Comparison of ENCODE assay signal across 30 mouse cellular contexts in the genomic region with DNA sequence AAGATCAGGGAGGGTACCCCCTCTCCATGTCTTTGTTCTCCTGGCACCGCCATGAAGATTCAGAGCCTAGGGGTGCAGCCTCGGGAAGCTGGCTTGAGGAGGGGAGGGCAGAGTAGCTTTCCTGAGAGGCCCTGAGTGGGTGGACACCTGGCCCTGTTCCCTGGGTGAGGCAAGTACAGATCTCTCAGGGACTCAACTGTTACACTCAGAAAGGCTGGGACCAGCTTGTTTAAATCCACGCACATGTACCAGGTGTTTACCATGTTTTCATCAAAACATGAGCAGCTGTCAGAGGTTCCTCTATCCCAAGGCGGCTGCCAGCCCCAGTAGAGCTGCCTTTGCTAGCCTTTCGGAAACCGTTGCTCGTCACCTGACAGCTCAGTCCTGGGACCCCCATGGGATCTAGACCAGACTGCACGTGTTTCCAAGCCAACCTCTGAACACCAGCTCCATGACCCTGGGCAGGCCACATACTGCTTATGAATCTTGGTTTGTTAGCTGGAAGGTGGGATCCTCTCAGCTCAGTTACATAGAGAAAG.
A peak's percentile ranks its signal among the peaks of the same experiment; 100 is the strongest.
DNase-seq lines count a peak whose midpoint lies in the region; ATAC-seq lines count a peak whose summit lies in the region.
"Had no signal": no experiment of that assay in that cellular context is flagged by ENCODE, and none has a peak within 500 bp of the region (broad histone marks: within the 10 kb centered on the region; RNA-seq: fewer than 3 reads in every experiment).

No protein-coding gene starts in this region.

- no peak overlapping the region for H3K4me2 ChIP-seq in lung, embryonic 16.5 days (ENCODE audit: low read depth, low read length)
- H3K4me2 ChIP-seq: forebrain, embryonic 13.5 days; heart, embryonic 13.5 days; hindbrain, embryonic 14.5 days had no signal

- no peak; the same call in 1 of the 2 replicates for ATAC-seq in lung, embryonic 16.5 days (ENCODE audit: low read depth)
- ATAC-seq: forebrain, embryonic 13.5 days; forebrain, embryonic 16.5 days; hindbrain, postnatal 0 days; Patski had no signal

- WGBS in lung, embryonic 16.5 days = 66% methylated on average over 8 of the region's 8 CpGs

- no peak overlapping the region for H3K4me3 ChIP-seq in lung, embryonic 16.5 days (ENCODE audit: low read length)
- no peak overlapping the region for H3K4me3 ChIP-seq in brown adipose tissue, adult 24 weeks (ENCODE audit: insufficient read depth, low read depth, low read length)
- H3K4me3 ChIP-seq: forebrain, embryonic 10.5 days; forebrain, embryonic 13.5 days; gastrocnemius, adult 2 months; heart, adult 2 months; heart, embryonic 10.5 days; heart, embryonic 13.5 days had no signal

- no peaks in the 10 kb centered on the region for H3K36me3 ChIP-seq in lung, embryonic 16.5 days (ENCODE audit: control insufficient read depth, insufficient read depth, low read length)
- H3K36me3 ChIP-seq: G1E; heart, embryonic 10.5 days had no signal

- peaks cover 9% of the 10 kb centered on the region for H3K4me1 ChIP-seq in lung, embryonic 16.5 days (replicated peaks; ENCODE audit: control insufficient read depth, insufficient read depth, low read length)
- peaks cover 40% of the 10 kb centered on the region for H3K4me1 ChIP-seq in brown adipose tissue, adult 24 weeks (ENCODE audit: control insufficient read depth, insufficient read depth, insufficient read length, low read length)

- H3K27ac ChIP-seq in lung, embryonic 16.5 days (ENCODE audit: low read length) = no peak overlapping the region
- peak overlapping the region; percentile 52 for H3K27ac ChIP-seq in brown adipose tissue, adult 24 weeks (replicated peaks; ENCODE audit: low read depth, low read length)
- H3K27ac ChIP-seq: forebrain, embryonic 10.5 days; forebrain, embryonic 13.5 days; gastrocnemius, adult 2 months; heart, adult 2 months; heart, embryonic 10.5 days; heart, embryonic 13.5 days; hindbrain, embryonic 14.5 days; hindbrain, postnatal 0 days had no signal

- peak; percentile 90 for DNase-seq in heart, adult 11 months
- DNase-seq in heart, adult 18-20 months = no peak
- DNase-seq in lung, postnatal 25 days (ENCODE audit: low spot score) = no peak
- DNase-seq in B cell, adult 2 months = peak; percentile 42 to 47
- DNase-seq in adrenal gland, postnatal 10 days = no peak
- no peak for DNase-seq in frontal cortex, postnatal 25 days (ENCODE audit: low spot score in 2 of 2)
- DNase-seq: adrenal gland, adult 2 months; adrenal gland, postnatal 25 days; cerebellum, adult 11-12 months; cerebellum, adult 8-10 months; cerebellum, postnatal 10 days; cerebellum, postnatal 36 days; embryo, embryonic 11 days; gastrocnemius, adult 2 months; gastrocnemius, postnatal 14 days; heart, adult 2 months; heart, postnatal 14 days; heart, postnatal 4 days had no signal

- H3K9me3 ChIP-seq in lung, embryonic 16.5 days (ENCODE audit: control insufficient read depth, low read length) = 0 out of 2 replicates have a peak, but pooled peaks cover 2% of the 10 kb centered on the region
- H3K9me3 ChIP-seq: heart, embryonic 13.5 days had no signal

- no peaks in the 10 kb centered on the region for H3K27me3 ChIP-seq in lung, embryonic 16.5 days (ENCODE audit: control insufficient read depth, insufficient read depth, low read depth, low read length)
- H3K27me3 ChIP-seq: CH12.LX; forebrain, embryonic 13.5 days; heart, embryonic 13.5 days; Patski had no signal

- H3K9ac ChIP-seq in lung, embryonic 16.5 days (ENCODE audit: low read length) = 0 out of 2 replicates have a peak overlapping the region, but pooled peaks have one; percentile 3
- H3K9ac ChIP-seq: forebrain, embryonic 13.5 days; heart, embryonic 13.5 days; hindbrain, embryonic 14.5 days had no signal

Comparison
In these comparisons a context has a peak if more than half of its experiments do, and no peak if none do; other contexts are left out.
1. DNase-seq: peak in heart, adult 11 months (single experiment) and B cell, adult 2 months (2 of 2); none in heart, adult 18-20 months (0 of 2), lung, postnatal 25 days (single experiment), adrenal gland, postnatal 10 days (single experiment) and frontal cortex, postnatal 25 days (0 of 2).